Mouse (Mus musculus): Measurements from ENCODE around the gene Polr2i.
"Not testable (repeated sequence)": the region's sequence is repeated elsewhere in the genome, so short reads cannot be mapped to it uniquely, and the experiment has no call there.

Polr2i gene

DNA sequence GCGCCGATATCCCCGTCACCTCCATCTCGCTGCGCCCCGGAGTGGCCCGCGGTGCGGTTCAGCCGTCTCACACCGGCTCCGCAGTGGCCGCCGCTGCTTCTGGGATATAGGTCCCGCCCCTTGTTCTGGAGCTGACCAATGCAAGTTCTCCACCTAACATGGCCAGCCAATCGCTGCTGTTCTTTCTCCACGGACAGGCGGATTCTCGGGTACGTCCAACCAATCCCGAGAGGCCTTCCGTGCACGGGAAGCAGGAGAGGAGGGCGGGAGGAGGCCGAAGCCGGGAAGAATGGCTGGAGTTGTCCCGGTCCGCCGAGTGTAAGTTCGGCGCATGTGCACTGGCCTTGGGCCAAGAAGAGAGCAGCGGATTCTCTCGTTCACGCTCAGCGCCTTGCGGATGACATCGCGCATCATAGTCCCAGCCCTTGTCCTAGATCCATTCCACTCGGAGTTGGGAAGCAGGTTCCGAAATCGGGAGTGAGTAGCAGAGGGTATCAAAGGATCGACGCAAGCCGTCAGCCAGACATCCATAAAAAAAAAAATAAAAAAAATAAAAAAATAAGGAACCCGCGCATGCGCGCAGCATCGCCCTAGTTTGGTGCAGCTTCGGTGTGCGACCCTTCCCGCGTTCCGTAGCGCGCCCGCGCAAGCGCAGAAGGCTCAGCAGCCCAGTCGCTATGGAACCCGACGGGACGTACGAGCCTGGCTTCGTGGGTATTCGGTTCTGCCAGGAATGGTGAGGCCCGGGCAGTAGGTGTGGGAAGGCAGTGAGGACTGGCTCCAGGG lies at the start of gene Polr2i, which contains the start of gene Tbcb:
TSS of gene Polr2i (plus strand) at position 280 of the 786 bp plus-strand sequence.
TSS of gene Tbcb (minus strand) at position 604 of the 786 bp plus-strand sequence.
- peak; percentile 92 for DNase-seq (ENCODE audit: low spot score)

DNA sequence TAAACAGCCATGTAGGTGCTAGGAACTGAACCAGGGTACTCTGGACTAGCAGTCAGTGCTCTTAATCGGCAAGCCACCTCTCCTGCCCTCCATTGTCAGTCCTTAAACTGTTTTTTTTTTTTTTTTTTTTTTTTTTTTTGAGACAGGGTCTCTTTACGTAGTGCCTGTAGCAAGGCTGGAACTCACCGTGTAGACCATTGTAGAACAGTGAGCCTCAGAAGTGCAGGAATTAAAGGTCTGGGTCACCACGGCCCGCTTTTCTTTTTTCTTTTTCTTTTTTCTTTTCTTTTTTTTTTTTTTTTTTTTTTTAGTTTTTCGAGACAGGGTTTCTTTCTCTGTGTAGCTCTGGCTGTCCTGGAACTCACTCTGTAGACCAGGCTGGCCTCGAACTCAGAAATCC lies 48.6 kb upstream of the Polr2i start:
- DNase-seq (ENCODE audit: low spot score), result not testable (repeated sequence)

DNA sequence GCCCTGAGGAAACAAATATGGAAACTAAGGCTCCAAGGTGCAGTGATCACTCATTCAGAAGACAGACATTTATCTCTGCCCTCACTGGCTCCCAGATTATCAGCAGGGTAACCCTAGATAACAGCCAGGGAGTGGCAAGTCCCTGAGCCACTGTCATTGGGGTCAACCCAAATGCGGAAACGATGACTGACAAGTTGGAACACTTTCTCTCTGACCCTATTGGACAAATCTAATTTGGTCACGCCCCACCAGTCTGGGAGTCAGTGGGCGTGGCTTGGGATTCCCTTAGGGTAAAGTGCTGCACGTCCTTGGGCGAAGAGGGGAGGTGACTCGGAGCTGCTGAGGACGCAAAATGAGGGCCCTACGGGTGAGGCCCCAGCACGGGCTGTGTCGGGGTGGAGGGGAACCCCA lies 47.9 kb upstream of the Polr2i start, which contains the start of gene Cox7a1:
TSS of gene Cox7a1 (plus strand) at position 266 of the 411 bp plus-strand sequence.
- DNase-seq (ENCODE audit: low spot score), result peak; percentile 73

DNA sequence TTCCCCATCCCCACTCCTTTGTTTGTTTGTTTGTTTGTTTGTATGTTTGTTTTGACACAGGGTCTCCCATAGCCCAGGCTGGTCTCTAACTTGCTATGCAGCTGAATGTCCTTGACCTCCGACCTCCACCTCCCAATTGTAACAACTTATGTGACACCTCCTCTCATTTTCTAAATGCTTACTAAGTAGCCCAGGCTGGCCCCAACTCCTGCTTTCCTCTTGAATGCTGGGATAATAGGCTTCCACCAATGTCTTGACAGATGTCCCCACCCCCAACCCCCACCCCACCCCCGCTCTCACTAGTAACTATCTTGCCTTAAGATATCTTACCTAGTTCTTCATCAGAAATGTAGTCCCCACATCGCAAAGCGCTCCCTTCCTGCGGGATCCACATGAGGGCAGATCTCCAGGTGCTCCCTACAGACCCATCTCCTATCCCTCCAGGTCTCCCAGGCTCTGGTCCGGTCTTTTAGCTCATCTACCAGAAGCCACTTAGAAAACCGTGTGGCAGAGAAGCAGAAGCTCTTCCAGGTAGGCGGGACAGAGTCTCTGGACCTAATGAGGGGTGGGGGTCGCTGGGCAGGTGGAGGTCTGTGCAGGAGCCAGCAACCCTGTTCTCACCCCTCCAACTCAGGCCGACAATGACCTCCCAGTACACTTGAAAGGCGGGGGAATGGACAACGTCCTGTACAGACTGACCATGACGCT lies 47.0 kb upstream of the Polr2i start:
- DNase-seq (ENCODE audit: low spot score), result no peak

DNA sequence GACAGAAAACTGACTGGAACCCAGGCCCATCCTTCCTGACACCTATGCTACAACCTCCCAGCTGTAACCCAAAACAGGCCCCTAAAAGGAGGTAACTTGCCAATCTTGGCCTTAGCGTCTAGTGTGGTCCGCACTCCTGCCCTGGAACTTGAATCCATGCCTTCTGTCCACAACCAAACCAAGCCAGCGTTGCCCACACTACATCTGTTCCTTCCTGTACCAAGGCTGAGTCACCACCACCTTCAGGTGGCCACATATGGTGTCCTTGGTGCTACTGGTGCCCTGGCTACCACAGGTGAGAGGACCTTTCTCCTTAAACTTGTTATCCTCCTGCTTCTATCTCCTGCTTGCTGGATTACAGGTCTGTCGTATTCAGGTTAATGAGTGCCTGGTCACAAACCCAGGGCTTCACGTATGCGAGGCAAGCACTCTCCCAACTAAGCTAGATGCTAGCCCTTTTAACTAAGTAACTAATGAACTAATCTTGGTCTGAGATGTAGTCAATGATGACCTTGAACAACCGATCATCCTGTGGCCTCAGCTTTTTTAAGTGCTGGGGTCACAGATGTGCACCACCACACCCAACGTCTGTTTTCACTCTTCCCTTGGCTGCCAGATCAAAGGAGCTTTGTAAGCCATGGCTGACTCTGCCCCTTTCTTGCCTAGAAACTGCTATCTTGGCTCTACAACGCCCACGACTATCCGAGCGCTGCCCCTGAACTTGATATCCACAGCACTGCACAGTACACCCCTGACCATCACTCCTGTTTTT lies 43.2 kb upstream of the Polr2i start:
- no peak for DNase-seq (ENCODE audit: low spot score)

DNA sequence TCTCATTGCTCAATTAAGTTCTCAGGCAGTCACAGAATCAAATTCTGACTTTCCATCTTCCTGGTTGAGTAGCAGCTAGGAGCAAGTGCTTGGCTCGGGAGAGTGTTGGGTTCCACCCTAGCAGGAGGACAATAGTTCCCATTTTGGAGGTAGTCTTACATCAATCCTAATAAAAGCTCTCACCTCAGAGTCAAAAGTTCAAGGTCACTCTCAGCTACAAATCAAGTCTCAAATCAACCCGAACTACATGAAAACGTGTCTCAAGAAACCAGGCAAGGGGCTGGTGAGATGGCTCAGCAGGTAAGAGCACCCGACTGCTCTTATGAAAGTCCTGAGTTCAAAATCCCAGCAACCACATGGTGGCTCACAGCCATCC lies 42.6 kb upstream of the Polr2i start:
- DNase-seq (ENCODE audit: low spot score), result no peak

DNA sequence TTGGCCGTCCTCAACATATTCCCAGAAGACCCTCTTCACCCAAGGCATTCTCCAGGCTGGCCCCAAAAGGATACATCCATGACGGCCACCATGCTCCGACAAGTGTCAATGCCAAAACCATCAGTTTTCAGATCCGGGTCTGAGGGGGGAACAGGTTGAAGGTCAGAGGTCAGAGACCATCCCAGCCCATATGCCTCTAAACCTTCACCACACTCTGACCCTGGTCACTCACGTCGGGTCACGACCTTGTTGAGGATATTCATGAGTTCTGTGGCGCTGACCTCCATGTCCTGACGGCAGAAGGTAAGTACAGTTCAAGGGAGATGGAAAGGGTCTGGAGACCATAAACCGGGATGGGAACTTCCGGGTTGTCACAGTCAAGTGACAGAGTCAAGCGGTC lies 39.7 kb upstream of the Polr2i start:
- no peak for DNase-seq (ENCODE audit: low spot score)

DNA sequence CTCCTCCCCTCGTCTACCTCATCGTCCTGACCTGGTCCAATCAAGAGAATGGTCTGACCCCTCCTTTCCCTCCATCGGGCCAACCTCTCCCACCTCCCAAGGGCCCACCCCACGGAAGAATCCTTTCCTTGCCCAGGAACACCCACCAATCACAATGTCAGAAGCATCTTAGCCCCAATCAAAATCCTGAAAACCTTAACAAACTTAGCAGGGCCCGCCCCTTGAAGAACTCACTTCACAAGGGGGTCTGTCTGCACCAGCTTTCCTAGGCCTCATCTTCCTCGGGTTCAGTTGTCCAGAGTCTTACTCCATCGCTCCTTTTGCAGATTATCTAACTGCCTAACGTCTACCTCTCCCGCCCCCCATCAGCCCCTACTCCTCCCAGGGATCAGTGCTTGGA lies 38.7 kb upstream of the Polr2i start:
- DNase-seq (ENCODE audit: low spot score), result no peak

DNA sequence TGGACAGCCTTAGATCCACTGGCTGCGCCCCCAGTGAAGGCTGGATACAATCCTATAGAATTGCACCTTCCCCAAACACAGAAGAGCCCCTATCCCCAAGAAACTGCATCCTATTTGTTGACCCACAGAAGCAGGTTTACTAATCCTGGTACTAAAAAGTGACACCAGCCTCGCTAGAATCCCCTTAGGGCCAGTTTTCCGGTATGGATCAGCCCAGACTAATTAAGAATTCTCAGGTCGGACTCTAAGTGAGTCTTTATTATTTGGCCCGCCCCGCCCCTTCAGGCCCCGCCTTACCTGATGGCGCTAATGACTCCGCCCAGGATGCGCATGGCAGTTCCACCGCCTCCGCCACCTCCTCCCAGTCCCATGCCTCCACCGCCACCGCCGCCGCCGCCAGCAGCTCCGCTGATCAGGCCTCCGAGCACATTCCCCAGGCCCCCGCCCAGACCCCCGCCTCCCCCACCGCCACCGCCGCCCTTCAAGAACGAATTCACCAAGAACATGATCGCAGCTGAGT lies 38.1 kb upstream of the Polr2i start:
- DNase-seq (ENCODE audit: low spot score), result peak; percentile 63

DNA sequence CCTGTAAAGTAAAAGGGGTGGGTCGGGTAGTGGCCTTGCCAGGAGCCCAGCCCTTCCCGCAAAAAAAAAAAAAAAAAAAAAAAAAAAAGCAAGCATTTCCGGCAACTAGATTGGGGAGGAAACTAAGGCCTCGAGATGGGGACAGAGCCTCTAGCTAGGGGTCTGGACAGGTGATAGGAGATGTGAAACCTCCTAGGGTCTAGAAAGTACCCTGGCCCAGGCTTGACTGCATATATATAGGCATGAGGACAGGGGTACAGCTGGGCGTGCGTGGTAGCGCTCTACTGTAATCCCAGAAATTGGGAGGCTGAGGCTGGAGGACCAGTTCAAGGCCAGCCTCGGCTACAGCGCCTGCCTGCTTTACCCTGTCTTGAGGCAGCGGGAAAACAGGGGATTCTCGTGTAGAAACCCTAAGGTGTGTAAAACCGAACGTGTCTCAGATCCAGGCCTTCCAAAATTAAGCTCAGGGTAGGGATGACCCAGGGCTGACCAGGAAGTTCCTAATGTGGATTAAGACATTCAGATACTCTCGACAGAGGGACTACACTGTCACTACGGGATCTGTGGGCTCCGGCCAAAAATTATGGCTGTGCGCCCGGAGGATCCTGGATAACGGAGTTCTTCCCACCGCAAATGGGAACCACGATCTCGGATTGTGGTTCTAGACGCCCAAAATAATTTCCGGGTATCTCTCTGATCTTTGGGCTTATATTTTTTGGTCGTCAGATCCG lies 37.5 kb upstream of the Polr2i start:
- no peak for DNase-seq (ENCODE audit: low spot score)

DNA sequence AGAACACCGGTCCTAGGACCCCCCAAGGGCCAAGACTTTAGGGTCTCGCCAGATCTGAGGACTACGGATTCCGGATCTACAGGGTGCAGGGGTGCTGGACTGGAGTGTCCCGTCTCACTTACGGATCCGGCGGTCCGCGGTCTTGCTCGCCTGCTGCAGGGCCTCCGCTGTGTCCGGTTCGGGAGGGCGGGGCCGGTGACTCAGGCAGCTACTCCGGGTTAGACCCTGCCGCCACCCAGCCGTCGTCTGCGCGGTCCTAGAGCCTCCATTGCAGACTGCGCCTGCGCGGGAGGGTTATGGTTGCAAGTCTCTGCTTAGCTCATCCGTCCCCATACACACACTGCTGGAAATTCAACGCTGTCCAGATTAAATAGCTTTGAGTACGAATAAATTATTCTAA lies 36.9 kb upstream of the Polr2i start:
- peak; percentile 92 for DNase-seq (ENCODE audit: low spot score)

DNA sequence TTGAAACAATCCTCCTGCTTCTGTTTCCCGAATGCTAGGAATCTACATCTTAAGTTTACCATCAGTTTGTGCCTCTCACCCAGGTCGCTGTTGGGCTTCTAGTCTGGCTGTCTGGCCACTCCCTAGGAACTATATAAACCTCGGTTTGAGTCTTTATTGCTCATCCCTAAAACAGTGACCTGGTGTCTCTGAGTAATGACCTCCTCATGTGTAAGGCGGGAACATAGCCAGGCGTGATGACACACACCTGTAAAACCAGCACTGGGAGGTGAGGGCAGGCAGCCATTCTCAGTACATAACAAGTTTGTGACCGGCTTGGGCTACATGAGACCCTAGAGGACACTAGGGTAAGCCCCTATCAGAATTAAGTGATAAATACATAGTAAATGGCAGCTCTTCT lies 36.3 kb upstream of the Polr2i start:
- DNase-seq (ENCODE audit: low spot score), result no peak

DNA sequence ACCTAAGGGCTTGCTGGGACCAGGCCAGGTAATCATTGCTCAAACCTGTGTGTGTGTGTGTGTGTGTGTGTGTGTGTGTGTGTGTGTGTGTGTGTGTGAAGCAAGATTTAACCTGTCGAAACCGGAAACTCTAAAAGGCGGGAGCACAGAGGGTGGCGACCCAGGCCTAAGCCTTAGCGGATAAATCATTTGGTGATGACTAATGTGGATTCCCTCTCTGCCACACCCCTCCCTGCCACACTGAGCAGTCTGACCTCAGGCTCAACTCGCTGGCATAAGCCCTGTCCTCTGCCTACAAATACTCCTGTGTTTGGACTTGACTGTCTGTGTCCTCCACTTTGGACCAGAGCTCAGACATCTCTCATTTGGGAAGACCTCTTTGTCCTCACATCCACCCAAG lies 35.6 kb upstream of the Polr2i start:
- no peak for DNase-seq (ENCODE audit: low spot score)

DNA sequence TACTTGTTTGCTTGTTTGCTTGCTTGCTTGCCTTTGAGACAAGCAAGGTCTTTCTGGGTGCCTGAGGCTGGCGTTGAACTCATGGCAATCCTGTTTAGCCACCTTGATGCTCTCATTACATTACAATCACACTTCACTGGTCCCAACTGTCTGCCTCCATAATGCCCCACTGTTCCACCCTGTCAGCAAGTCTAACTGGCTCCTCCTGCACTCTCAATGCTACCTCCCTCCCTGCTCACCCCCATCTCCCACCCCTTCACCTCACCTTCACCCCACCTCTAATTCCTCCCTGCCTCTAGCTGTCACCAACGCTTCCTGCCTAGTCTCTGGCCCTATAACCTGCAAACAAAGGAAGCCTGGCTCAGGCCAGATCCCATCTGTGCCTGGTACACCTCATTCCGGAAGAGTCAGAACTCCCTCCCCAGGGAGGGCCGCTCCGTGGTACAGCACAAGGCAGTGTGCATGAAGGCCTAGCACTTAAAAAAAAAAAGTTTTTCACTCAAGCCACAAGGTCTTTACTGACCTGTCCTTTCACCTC lies 34.1 kb upstream of the Polr2i start:
- DNase-seq (ENCODE audit: low spot score), result no peak

DNA sequence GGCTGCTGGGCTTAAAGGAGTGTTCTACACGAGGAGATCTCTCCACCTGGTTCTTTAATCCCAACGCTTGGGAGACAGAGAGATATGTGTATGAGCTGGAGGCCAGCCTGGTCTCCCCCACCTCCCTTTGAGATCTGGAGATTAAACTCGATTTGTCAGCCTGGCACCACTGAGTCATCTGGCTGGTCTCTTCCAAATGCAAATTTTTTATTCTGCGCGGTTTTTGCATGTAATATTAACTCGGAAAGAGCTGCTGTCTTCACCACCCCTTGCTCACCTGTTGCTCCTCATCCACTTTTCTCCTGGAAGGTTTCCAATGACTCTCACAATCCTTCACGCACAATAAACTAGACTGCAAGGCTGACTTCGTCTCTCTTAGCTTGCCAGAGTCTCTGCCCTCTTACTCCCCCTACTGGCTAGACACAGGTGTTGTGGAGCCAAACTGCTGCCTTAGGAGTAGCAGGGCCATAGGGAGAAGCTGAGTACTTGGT lies 33.2 kb upstream of the Polr2i start, which contains the start of gene Capns1:
TSS of gene Capns1 (minus strand) at position 331 of the 491 bp plus-strand sequence.
- peak; percentile 70 for DNase-seq (ENCODE audit: low spot score)

DNA sequence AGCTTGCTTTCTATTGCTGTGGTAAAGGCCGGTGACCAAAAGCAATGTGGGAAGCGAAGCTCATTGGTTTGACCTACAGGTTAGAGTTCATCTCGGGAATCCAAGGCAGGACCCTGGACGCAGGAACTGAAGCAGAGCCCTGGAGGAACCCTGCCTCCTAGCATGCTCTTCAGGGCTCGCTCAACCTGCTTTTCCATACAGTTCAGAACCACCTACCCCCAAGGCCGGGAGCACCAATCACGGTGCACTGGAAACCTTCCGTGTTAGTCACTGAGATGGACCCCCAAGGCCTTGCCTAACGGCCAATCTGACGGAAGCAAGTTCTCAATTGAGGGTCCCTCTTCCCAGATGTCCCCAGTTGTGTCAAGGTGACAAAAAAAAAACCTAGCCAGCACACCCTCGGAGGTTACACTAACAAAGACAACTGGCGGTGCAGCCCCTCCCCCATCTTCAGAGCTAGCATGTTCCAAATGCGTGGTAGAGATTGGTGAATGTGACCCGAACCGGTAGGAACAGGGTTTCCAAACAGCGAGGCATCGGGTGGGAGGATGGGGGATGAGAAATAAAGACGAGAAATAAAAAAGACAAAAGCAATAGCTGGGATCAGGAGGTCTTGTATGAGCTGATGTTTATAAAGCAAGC lies 32.1 kb upstream of the Polr2i start:
- no peak for DNase-seq (ENCODE audit: low spot score)

DNA sequence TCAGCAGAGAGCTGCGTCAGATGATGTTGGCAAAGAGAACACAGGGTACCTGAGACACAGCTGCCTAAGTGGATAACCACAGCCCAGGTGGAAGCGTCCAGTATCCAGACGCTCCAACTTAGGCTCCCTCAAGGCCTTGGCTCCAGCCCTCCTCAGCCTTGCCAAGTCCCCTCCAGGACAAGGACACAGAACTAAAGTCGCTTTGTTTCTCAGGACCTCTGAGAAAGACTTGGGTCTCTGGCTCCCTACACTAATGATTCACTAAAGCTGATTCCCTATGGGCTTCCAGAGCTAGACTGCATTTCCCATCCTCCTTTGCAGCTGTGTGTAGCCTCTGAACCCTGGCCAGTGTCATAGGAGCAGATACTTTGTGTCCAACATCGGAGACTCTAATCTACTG lies 31.5 kb upstream of the Polr2i start:
- DNase-seq (ENCODE audit: low spot score), result no peak

DNA sequence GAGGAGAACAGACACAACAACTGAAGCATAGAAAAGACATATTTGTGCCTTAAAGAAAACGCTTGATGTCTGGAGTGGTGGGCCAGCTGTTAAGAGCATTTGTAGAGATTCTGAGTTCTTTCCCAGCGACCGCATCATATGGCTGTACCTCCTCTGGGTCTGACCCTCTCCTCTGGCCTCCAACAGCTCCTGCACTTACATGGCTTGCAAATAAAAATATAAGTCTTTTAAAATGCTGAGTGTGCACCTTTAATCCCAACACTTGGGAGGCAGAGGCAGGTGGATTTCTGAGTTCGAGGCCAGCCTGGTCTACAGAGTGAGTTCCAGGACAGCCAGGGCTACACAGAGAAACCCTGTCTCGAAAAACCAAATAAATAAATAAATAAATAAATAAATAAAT lies 31.1 kb upstream of the Polr2i start:
- not testable (repeated sequence) for DNase-seq (ENCODE audit: low spot score)

DNA sequence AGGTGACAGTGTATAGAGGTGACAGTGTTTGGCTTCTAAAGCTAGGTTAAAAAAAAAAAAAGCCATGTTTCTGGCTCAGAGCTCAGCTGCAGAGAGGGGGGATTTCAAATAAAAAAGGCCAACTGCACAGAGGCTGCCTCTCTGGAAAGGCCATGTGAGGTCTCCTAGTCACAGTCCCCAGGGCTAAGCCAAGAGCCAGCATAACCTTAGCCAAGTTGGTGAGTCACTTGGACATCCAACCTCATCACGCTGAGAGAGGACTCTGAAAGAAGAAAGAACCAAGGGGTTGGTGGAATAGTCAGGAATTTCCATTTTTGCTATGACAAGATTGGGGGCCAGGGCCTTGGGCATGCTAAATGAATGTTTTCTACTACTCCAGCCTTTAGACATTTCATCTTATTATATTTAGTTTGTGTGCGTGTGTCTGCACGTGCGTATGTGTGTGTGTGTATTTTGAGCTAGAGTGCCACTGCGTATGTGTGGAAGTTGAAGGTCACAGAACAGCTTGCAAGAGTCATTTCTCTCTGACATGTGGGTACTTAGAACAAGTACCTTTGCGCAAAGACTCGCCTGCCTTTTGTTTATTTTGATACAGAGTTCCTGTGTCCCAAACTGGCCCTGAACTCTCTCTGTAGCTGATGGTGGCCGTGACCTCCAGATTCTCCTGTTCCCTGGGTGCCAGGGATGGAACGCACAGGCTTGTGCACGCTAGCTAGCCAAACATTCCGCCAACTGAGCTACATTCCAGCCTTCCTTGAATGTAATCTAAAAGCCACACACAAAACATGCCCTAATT lies 28.7 kb upstream of the Polr2i start:
- DNase-seq (ENCODE audit: low spot score), result no peak

DNA sequence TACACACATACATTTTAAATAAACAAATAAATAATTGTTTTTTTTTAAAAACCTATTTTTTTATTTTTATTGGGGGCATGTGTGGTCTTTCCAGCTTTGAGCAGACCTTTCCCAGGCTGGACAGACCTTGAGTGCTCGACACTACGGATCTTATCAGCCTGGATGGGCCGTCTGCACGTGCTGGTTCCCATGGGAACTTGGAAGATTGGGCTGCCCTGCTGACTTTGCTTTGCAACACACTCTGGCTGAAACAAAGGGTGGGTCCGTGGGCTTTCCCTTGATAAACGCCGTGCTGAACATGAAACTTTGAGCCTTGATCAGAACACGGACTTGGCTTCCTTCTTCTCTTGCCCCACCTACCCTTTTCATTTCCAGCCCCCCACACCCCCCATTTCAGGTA lies 27.4 kb upstream of the Polr2i start:
- DNase-seq (ENCODE audit: low spot score), result no peak
